Mouse (Mus musculus): ENCODE measurements around the gene Gm39115.

The Gm39115 gene

DNA sequence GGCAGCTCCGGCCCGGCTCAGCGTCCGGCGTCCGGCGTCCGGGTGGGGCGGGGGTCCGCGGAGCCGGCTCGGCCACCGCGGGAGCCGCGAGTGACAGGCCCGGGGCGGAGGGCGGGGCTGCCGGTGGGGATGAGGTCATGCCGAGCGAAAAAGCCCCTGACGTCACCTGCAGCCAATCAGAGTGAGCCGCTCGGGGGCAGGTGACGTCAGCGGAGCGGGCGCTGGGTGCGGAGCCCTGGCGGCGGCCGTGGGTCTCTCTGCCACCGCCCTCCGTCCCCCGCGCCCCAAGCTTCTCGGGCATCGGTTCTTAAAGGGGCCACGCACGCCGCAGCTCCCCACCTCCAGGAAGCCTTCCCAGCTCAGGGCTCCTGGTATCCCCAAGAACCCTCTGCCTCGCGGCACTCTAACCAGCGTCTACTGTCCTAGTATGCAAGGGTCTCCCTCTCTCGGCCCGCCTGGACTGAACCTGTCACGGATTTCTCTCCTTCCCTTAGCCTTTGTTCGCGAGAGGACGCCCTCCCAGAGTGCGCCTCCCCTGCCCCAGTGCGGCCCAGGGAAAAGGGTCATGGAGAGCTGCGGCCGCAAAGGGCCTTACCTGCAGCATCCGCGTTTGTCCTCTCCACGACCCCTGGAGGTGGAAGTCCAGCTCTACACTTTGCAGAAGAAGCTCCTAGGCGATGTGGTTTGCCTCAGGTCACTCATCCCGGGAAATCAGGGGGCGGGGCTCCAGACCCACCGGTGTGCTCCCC, 40.5 kb downstream of the Gm39115 start, which contains the start of gene Dusp8:
TSS of gene Dusp8 (minus strand) at position 661 of the 749 bp plus-strand sequence.
- DNase-seq = peak; percentile 79

- no peak for DNase-seq
These were observed 41.3 kb downstream of the Gm39115 start for GRCm38 (mm10) chr7:142094301-142095143.

GRCm38 (mm10) chr7:142093696-142094240, 42.1 kb downstream of the Gm39115 start:
- DNase-seq = no peak

- DNase-seq = no peak
These were observed 42.8 kb downstream of the Gm39115 start for GRCm38 (mm10) chr7:142092991-142093390.

DNA sequence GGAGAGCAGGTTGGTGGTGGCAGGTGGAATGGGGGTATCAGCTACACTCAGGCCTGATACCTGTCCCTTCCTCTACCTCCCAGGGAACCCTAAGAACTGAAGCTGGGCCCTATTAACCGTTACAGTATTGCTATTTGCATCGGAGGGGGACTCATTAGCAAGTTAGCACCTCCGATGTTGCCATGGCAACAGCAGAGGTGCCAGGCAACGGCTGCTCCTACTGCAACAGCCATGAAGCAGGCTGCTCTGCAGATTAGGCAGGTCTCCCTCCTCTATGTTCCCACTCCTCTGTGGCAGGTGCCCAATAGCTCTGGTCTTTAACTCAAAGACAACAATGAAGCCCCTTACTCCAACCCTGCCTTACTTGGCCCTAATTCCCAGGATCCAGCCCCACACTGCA, 44.0 kb downstream of the Gm39115 start:
- DNase-seq = no peak

DNA sequence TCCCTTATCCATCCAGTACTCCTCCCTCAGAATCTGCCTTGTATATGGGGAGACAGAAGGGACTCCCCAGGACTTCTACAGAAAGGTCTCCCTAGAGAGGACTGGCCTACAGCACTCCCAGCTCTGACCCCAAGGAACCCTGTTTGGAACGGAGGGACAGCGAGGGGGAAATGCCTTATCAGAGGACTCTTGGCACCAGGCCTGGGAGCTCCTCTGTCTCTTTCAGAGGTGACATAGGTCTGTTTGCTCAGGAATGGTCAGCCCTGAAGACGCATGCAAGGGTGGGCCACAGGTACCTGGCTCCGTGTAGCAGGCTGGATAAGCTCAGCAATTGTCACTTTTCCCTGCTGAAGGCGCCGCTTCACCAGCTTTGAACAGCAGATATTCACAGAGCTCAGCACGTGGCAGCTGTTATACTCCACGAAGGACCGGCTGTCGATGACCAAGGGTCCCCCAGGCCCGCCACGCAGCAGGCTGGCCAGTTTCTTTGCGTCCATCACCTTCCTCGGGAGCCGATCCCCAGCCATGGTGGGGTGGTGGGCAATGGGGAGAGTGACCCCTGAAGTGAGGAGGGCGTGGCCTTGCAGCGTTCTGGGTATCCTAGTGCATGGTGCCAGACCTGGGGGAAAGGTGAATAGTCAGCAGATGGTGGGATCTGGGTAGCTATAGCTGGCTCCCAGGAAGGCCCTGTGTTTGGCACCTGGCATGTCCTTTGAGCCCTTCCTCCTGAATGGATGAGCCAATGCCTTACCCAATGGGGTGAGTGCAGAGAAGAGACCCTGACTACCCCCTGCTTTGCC, 46.0 kb downstream of the Gm39115 start:
- no peak for DNase-seq

DNA sequence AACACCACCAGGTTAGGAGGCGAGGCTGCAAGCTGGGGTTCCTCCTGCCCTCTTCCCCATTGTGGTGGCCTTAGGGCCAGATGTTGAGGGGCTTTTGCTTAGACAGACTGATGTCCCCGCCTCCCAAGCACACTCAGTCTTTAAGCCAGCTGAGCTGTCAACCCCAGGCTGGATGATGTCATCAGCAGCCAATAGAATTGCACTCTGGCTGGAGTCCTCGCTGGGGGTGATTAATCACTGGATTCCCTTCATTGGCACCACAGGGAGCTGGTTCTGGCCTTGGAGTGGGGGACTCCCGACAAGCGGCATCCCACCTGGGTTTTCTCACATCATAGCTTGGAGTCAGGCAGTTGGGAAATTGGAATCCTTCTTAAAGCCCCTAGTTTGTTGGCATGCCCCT, 46.9 kb downstream of the Gm39115 start:
- no peak for DNase-seq

- DNase-seq = no peak
These were observed 48.7 kb downstream of the Gm39115 start for GRCm38 (mm10) chr7:142087069-142087652.

DNA sequence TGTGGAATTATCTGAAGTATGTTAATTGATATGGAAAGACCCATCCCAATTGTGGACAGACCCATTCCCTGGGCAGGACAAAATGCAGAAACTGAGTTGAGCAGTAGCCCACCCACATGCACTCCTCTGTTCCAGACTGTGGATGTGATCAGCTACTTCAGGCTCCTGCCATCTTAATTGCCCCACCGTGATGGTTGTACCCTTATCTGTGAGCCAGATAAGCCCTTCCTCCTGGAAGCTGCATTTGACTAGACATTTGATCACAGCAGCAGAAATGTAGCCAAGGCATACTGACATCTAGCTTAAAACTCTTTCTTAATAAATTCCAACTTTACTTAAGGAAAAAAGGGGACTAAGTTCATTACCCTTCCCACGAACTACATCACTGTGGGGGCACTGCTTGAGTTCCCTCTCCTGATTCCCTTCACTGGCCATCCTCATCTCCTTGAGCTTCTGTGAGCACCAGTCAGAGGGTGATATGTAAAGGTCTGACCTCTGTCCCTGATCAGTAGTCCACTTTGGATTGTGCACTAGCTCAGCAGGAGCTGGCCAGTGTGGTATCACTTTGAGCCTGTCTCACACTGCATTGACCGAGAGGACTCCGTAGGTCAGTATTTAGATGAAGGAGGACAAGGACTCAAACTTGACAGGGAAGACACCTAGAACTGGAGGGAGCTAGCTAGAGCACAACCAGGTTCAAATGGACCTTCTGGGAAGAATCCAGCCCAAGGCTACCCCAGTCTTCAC, 49.5 kb downstream of the Gm39115 start:
- no peak for DNase-seq
